Mouse (Mus musculus) C2C12 (cell line): ENCODE results near the gene Dcaf6.

ENCODE experiments used
- CEBPB ChIP-seq: IDR thresholded peaks from one replicate; pipeline ENCODE4 v1.6.1; 2011; ENCODE audit warnings: low read depth, mild to moderate bottlenecking, control low read depth, moderate library complexity
- CTCF ChIP-seq: IDR thresholded peaks from one replicate; pipeline ENCODE4 v1.5.1; 2011; ENCODE audit not compliant: control insufficient read depth, insufficient read depth, insufficient read length
- MYOD1 ChIP-seq: IDR thresholded peaks from one replicate; pipeline ENCODE4 v1.6.1; 2011; ENCODE audit warnings: low read depth; ENCODE audit not compliant: control insufficient read depth, insufficient read length
- MYOG ChIP-seq: IDR thresholded peaks from one replicate; pipeline ENCODE4 v1.6.1; 2011; ENCODE audit not compliant: control insufficient read depth, insufficient read length; ENCODE audit errors: extremely low read depth
- USF1 ChIP-seq: IDR thresholded peaks from one replicate; pipeline ENCODE4 v1.6.1; 2011; ENCODE audit warnings: low read depth, mild to moderate bottlenecking, control low read depth, moderate library complexity

DNA sequence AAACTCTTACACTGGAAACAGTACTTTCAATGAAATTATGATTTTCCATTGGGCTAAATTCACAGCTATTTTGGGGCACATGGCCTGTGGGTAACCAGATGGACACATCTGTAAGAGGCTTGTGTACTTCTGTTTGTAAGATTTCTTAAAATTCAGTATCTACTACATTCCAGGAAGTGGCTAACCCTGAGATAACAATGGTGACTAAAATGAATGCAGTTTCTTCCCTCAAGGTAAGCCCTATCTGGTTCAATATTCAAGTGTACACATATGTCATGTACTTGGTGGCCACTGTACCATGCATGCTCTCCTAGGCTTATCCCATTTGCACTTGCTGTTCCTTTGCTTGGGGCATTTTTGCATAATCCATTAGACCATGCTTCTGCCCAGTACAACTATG lies 129.4 kb downstream of the Dcaf6 start:
- TF ChIP-seq USF1 (no peak), MYOD1 (no peak), CTCF (no peak), MYOG (no peak), CEBPB (no peak)
